Mouse (Mus musculus) brain, embryonic 14.5 days (tissue): Measurements from ENCODE around the gene Lsamp. TPM values are rescaled to one million over a fixed set of nuclear protein-coding genes. Genes with fewer than 3 reads are reported as not detected.

Experiments
- DNase-seq: peaks from one replicate; pipeline ENCODE4 v3.0.0-alpha.2; 2011; ENCODE audit warnings: low read depth
- CTCF ChIP-seq: fragments of 200-500 bp; IDR thresholded peaks from 2 replicates; pipeline ENCODE4 v1.5.1; 2012; ENCODE audit warnings: inconsistent platforms, mild to moderate bottlenecking, moderate library complexity, borderline replicate concordance; ENCODE audit not compliant: insufficient read depth, insufficient read length; ENCODE audit errors: extremely low read depth
- POLR2A ChIP-seq: fragments of 200-500 bp; IDR thresholded peaks from 2 replicates; pipeline ENCODE4 v1.6.1; 2012; ENCODE audit warnings: mild to moderate bottlenecking, inconsistent platforms, borderline replicate concordance; ENCODE audit not compliant: poor library complexity, insufficient read depth, insufficient read length, severe bottlenecking; ENCODE audit errors: extremely low read depth
- polyA plus RNA-seq: library from polyadenylated mRNA; depleted of rRNA; stranded (reverse); fragments of >200 nt; gene quantifications from 2 replicates; pipeline ENCODE4 v1.2.3, GENCODE M21; 2012

Gene Lsamp
- polyA plus RNA-seq, 1 experiment = 45.1 TPM

GRCm38 (mm10) chr16:41888546-41889165 lies 1904.5 kb downstream of the Lsamp start:
- TF ChIP-seq CTCF (no peak), POLR2A (no peak)
- peak; percentile 22 for DNase-seq

- TF ChIP-seq POLR2A (no peak), CTCF (no peak)
- peak; percentile 67 for DNase-seq
Measured at GRCm38 (mm10) chr16:41900783-41901182, 1916.6 kb downstream of the Lsamp start.

GRCm38 (mm10) chr16:41903654-41904053 lies 1919.5 kb downstream of the Lsamp start:
- DNase-seq = peak; percentile 92
- no peak for TF ChIP-seq POLR2A
- TF ChIP-seq CTCF = no peak

DNA sequence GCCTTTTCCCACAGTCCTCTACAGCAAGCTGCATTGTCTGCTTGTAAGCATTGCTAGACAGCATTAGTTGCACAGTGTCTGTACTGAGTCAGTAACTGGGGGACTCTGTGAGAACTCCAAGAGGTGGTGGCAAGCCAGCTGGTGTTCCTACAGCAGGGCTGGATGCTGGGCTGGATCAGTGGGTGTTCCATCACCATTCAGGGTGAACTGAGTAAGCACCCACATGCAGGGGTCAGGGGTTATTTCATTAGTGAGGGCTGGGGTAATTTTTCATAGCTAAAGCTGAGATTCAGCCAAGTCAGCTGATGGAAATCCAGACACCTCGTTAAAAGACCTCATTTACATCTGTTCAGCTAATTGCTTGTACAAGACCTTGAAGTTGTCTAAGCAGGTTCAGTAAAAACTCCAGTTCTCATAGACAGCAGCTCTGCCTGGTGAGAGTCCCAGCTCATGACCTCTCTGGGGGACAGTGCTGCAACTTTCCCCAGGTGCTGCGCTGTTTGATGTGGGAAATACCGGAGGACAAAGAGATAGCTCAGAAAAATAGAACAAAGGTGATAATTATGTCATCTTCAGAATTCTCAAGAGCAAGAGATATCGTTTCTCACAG lies 1928.5 kb downstream of the Lsamp start:
- DNase-seq = peak; percentile 63
- TF ChIP-seq POLR2A = no peak
- no peak for TF ChIP-seq CTCF

DNA sequence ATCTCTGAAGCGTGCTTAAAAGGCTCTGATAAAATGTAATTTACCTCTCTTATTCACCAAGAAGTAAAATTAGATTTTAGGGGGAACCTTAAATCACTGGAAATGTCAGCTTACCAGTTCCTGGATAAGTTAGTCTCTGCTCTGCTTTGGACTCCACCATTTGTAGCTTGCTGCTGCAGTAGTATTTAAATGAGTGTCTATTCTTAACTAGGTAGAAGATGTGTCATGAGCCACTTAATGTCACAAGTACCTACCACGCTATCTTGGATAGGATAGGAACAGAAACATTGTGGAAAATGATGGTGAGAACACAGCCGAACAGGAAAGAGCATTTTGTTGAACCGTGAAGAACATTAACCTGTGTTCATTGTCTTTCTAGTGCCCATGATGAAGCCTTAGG lies 1929.2 kb downstream of the Lsamp start:
- TF ChIP-seq CTCF (no peak), POLR2A (no peak)

DNA sequence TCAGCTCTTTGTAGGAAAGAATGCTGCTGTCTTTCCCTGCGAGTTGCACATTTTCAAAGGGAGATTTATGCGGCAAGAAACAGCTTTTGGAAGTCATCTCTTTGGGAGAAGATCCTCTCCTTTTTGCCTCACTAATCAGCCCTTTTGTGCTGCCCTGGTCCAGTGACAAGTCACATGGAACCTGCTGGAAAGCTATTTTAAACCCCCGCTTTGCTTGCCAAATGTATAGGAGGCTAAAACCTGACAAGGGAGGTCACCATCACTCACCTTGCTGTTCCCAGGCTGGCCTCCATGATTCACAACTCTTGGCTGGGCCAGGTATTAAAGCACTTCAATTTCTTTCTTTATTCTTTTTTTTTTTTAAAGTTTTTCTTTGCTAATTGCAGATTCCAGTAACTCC lies 1932.2 kb downstream of the Lsamp start:
- DNase-seq = no peak
- TF ChIP-seq POLR2A (no peak), CTCF (no peak)

More for the DNA sequence above, 1929.2 kb downstream of the Lsamp start:
- DNase-seq = no peak

DNA sequence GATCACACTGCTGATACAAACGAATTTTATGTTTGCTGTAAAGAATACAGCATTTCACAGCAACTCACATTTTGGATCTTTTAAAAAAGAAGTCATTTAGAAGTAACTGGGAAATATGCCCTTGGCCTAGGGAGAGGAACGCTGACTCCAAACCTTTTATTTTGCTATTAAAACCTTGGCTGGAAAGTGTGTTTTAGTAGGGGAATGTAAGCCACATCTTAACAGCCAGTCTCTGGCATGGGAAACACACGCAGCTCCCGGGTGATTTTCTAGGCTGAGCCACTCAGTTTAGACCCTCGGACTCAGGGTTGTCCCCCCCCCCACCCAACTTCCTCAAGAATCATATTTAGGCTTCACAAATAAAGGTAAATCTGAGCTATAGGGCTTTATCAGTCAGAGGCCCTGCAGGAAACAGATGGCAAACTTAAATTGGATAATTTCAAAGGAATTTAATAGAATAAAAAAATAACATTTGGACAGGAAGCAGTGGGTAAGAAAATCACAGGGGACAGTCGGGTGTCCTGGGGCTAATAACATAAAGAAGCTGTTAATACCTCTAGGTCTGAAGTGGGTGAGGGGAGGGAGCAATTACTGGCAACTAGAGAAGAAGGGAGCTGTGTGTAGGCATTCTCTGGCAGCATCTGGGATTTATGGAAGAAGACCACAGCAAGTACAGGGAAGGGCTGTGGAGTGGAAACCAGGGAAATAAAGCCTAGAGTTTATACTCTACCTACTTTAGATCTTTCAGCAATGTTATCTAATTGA lies 1933.1 kb downstream of the Lsamp start:
- TF ChIP-seq CTCF = no peak
- TF ChIP-seq POLR2A = no peak
- DNase-seq = no peak

- peak; percentile 32 for DNase-seq
Measured at GRCm38 (mm10) chr16:41929546-41929945, 1945.4 kb downstream of the Lsamp start.

DNA sequence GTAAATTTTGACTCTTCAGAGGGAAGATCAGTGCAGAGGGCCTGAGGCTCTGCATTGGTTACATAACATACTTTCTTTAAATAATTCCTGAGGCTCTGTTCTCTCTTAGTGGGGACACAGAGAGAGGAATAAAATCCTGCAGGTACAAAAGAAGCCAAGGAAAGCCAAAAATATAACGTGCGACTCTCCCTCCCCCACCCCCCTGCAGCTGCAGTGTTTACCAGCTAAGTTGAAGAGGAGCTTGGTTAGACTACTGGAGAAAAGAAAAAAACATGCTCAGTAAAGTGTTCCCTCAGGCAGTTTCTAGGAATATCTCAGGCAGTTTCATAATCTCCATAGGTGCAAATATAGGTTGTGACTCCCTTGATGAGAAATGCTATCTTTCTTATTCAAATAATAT lies 1951.5 kb downstream of the Lsamp start:
- DNase-seq = no peak
- TF ChIP-seq CTCF (no peak), POLR2A (no peak)

More at GRCm38 (mm10) chr16:41929546-41929945, 1945.4 kb downstream of the Lsamp start:
- no peak for TF ChIP-seq POLR2A
- TF ChIP-seq CTCF = no peak

DNA sequence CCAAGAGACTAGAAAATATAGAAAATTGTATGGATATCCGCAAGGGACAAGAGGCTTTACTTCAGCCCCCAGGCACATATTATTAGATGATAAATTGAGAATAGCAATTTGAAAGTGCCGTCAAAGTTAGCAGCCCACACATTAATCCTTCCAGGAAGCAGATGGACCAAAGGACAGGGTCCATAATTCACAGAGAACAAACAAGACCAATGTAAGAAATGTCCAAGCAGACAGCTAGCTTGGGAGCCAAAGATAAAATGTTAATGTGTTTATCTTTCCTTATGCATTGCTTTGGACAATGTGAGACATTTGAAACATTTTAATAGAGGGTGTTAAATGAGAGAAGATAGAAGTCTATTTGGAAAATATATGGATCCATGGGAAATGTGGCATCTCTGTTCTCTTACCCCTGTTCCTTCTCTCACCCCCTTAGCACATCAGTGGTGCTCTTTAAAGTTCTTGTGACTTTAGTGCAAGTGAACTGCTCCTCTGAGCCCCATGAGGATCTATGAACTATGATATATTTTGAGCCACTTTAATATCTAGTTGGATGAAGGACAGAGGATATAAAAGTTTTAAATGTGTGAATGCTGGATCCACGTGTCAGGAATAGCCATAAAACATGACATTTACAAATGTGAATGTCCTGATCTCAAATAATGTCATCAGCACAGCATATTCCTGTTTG lies 1952.9 kb downstream of the Lsamp start:
- TF ChIP-seq CTCF (no peak), POLR2A (no peak)
- no peak for DNase-seq

DNA sequence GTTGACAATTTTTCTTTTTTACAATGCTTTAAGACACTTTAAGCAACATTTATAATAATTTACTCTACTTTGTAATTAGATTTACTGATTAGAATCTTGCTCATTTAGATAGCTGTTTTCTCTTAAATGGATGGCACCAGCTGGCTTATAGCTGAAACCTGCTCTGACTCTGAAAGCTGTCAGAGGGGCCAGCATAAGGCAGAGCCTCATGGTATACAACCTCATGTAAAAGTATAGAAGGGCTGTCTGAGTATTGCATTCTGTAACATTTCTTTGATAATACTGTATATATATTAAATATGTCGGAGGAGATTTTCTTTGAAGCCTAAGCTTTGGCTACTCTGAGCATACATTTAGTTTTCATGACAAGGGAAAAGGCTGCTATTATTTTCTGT lies 1953.4 kb downstream of the Lsamp start:
- DNase-seq = no peak
- TF ChIP-seq CTCF = no peak
- no peak for TF ChIP-seq POLR2A

- DNase-seq = no peak
- TF ChIP-seq POLR2A (no peak), CTCF (no peak)
Measured at GRCm38 (mm10) chr16:41938258-41938657, 1954.1 kb downstream of the Lsamp start.

DNA sequence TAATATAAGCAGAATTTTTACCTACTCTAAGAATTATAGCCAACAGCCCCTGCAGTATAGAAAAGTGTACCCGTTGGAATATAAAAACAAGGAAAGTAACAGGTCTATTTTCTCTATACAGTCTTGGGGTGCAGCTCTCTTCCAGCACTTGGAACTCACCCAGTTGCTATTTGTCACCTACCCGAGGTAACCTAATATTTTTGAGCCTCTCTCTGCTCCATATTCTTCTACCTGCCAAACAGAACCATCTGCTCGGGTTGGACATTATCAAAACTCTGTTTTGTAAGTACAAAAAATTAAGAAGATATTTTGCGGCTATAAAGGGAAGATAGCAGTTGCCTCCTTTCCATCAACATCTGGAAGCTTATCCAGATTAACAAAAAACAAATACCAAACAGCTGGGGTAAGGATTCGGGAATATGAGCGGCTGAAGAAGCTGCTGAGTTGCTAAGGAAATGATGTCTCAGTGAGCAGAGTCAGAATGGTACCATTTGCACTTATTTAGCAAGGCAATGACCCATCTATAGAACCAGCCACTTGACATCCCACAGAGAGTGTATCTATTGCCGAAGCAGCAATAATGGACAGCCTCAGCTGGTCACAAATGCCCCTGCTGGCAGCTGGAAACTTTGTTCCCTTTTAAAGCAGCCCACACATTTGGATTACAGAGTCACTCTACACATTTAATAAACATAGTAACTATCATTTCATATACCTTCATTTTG lies 1957.6 kb downstream of the Lsamp start:
- DNase-seq = no peak
- no peak for TF ChIP-seq POLR2A
- no peak for TF ChIP-seq CTCF

- no peak for DNase-seq
- TF ChIP-seq CTCF (no peak), POLR2A (no peak)
Measured at GRCm38 (mm10) chr16:41957811-41958210, 1973.7 kb downstream of the Lsamp start.
